Mouse (Mus musculus) CH12.LX (cell line): ENCODE results near the gene Psip1.

Source experiments
- BHLHE40 ChIP-seq: IDR thresholded peaks from 2 replicates; pipeline ENCODE4 v1.6.1; 2011; ENCODE audit warnings: mild to moderate bottlenecking, low read depth, low read length, improper control_type of control experiment
- CTCF ChIP-seq, 2 experiments: IDR thresholded peaks in 1 of 2; conservative IDR thresholded peaks in 1 of 2; 2 replicates each; pipeline ENCODE4 v1.5.1; 2011 to 2012; ENCODE audit warnings: low read depth in 2 of 2, low read length in 2 of 2, improper control_type of control experiment in 1 of 2, inconsistent platforms in 1 of 2, mild to moderate bottlenecking in 1 of 2, moderate library complexity in 1 of 2
- EP300 ChIP-seq: IDR thresholded peaks from 2 replicates; pipeline ENCODE4 v1.6.1; 2011; ENCODE audit warnings: low read length, improper control_type of control experiment
- HCFC1 ChIP-seq: IDR thresholded peaks from 2 replicates; pipeline ENCODE4 v1.6.1; 2012; ENCODE audit warnings: low read depth, mild to moderate bottlenecking, inconsistent platforms, low read length, improper control_type of control experiment
- MYC ChIP-seq: IDR thresholded peaks from 2 replicates; pipeline ENCODE4 v1.6.1; 2011; ENCODE audit warnings: low read depth, mild to moderate bottlenecking, improper control_type of control experiment, low read length
- PAX5 ChIP-seq: IDR thresholded peaks from 2 replicates; pipeline ENCODE4 v1.6.1; 2012; ENCODE audit warnings: low read length, inconsistent platforms, mixed read lengths
- POLR2A ChIP-seq: IDR thresholded peaks from 2 replicates; pipeline ENCODE4 v1.6.1; 2011; ENCODE audit warnings: low read depth, mild to moderate bottlenecking, improper control_type of control experiment, low read length
- RAD21 ChIP-seq: IDR thresholded peaks from 2 replicates; pipeline ENCODE4 v1.6.1; 2011; ENCODE audit warnings: low read depth, mild to moderate bottlenecking, low read length, improper control_type of control experiment, moderate library complexity
- SMC3 ChIP-seq: IDR thresholded peaks from 2 replicates; pipeline ENCODE4 v1.6.1; 2011; ENCODE audit warnings: low read depth, low read length, improper control_type of control experiment
- USF2 ChIP-seq: conservative IDR thresholded peaks from 2 replicates; pipeline ENCODE4 v1.6.1; 2011; ENCODE audit warnings: low read depth, low read length, improper control_type of control experiment
- ZC3H11A ChIP-seq: IDR thresholded peaks from 2 replicates; pipeline ENCODE4 v1.6.1; 2012; ENCODE audit warnings: low read depth, mild to moderate bottlenecking, inconsistent platforms, low read length, improper control_type of control experiment

- TF ChIP-seq ZC3H11A (no peak), RAD21 (no peak), PAX5 (no peak), CTCF (conservative IDR thresholded peaks at IDR 0.05 in 1 of 2, IDR thresholded peaks at IDR 0.05 in 1 of 2; ENCODE audit: low read depth in 2 of 2, low read length in 2 of 2) (no peak), HCFC1 (no peak), SMC3 (no peak), MYC (no peak), BHLHE40 (no peak), EP300 (no peak), USF2 (no peak), POLR2A (no peak)
Measured at GRCm38 (mm10) chr4:83467615-83468014, 18.6 kb downstream of the Psip1 start.
